Mouse (Mus musculus) small intestine, adult 2 months (tissue): Measurements from ENCODE around the gene Fzd7.

Experiments
- CTCF ChIP-seq: fragments of 200-500 bp; IDR thresholded peaks from 2 replicates; pipeline ENCODE4 v1.5.1; 2012; ENCODE audit warnings: low read depth, mild to moderate bottlenecking, control low read depth, inconsistent platforms, low read length, moderate library complexity, mixed read lengths; ENCODE audit not compliant: insufficient replicate concordance, insufficient read length; ENCODE audit errors: extremely low read depth
- POLR2A ChIP-seq: fragments of 200-500 bp; IDR thresholded peaks from 2 replicates; pipeline ENCODE4 v1.6.1; 2012; ENCODE audit warnings: low read depth, mild to moderate bottlenecking, control low read depth, inconsistent platforms, low read length, moderate library complexity

GRCm38 (mm10) chr1:59445242-59445641, 37.0 kb upstream of the Fzd7 start:
- TF ChIP-seq CTCF = no peak
- no peak for TF ChIP-seq POLR2A
